Mouse (Mus musculus) bone marrow, adult 2 months (tissue): Measurements from ENCODE around the gene Gm8947. TPM values are rescaled to one million over a fixed set of nuclear protein-coding genes. Genes with fewer than 3 reads are reported as not detected.
"Not testable (repeated sequence)": the region's sequence is repeated elsewhere in the genome, so short reads cannot be mapped to it uniquely, and the experiment has no call there.

ENCODE experiments used
- H3K27ac ChIP-seq: fragments of 200-500 bp; 2 replicates; pipeline ENCODE4 v1.5.1; 2012; ENCODE audit warnings: low read depth, mild to moderate bottlenecking, control low read depth, inconsistent platforms, low read length; ENCODE audit not compliant: control insufficient read depth, poor library complexity, insufficient read depth
- H3K4me1 ChIP-seq: fragments of 200-500 bp; 2 replicates; pipeline ENCODE4 v1.6.1; 2011; ENCODE audit warnings: low read length; ENCODE audit not compliant: control insufficient read depth, insufficient read depth
- H3K4me3 ChIP-seq: fragments of 200-500 bp; replicated peaks from 2 replicates; pipeline ENCODE3; 2011; ENCODE audit warnings: mild to moderate bottlenecking, low read depth, low read length, control low read depth; ENCODE audit not compliant: control insufficient read depth
- CTCF ChIP-seq: fragments of 200-500 bp; IDR thresholded peaks from 2 replicates; pipeline ENCODE4 v1.5.1; 2011; ENCODE audit warnings: low read length, control low read depth; ENCODE audit not compliant: control insufficient read depth, insufficient read depth
- POLR2A ChIP-seq: fragments of 200-500 bp; IDR thresholded peaks from 2 replicates; pipeline ENCODE4 v1.6.1; 2011; ENCODE audit warnings: low read depth, mild to moderate bottlenecking, control low read depth, low read length, borderline replicate concordance; ENCODE audit not compliant: control insufficient read depth
- WGBS: fragments of 180-500 bp; shearing (Covaris S2); methylation state at CpG from one replicate; pipeline ENCODE4 v1.1.7; 2018; 5-methylcytosine and 5-hydroxymethylcytosine counted together
- polyA plus RNA-seq: library from polyadenylated mRNA; stranded (reverse); fragments of >200 nt; gene quantifications from 2 replicates; pipeline ENCODE4 v1.2.4, GENCODE M21; 2011; ENCODE audit warnings: low replicate concordance; ENCODE audit not compliant: missing spikeins, insufficient read depth, insufficient read length

Gene Gm8947
- polyA plus RNA-seq, 1 experiment = not detected

GRCm38 (mm10) chr1:151178505-151179083 is 13.6 kb upstream of the Gm8947 start:
- TF ChIP-seq CTCF (no peak), POLR2A (no peak)
- Histone ChIP-seq H3K4me1 (no peaks in the 10 kb centered on the region; the same call in 1 of the 2 replicates), H3K27ac (no peak overlapping the region), H3K4me3 (no peak overlapping the region)
- whole genome bisulfite sequencing = 89% methylated on average over 2 of the region's 2 CpGs

DNA sequence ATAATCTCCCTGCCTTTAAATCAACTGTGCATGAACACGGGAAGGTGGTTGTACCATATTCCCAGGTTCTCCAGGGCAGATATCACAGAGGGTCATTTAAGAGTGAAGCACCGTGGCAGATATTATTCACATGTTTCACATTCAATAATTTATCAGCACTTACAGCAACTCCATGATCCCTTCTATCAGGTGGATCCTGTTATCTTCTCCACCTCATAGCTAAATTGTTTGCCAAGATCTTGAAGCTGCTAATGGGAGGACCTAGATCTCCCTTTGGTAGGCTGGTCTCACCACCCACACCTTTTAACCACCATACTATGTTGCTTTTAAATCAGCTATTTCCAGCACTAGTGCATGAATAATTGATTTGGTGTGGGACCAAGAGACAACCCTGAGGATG is 12.0 kb upstream of the Gm8947 start:
- H3K27ac ChIP-seq = no peak overlapping the region
- no peaks in the 10 kb centered on the region; the same call in 1 of the 2 replicates for H3K4me1 ChIP-seq
- TF ChIP-seq POLR2A (no peak), CTCF (no peak)
- no peak overlapping the region for H3K4me3 ChIP-seq
- WGBS = 56% methylated on average over 2 of the region's 2 CpGs

GRCm38 (mm10) chr1:151182266-151182665 is 9.9 kb upstream of the Gm8947 start, which contains the start of gene Gm47985:
Gm47985 (plus strand) TSS chr1:151182537.
- H3K27ac ChIP-seq, H3K4me3 ChIP-seq, H3K4me1 ChIP-seq: not testable (repeated sequence)
- WGBS = no CpG with 5 or more reads among the region's 7 CpGs

- not testable (repeated sequence) for H3K4me1 ChIP-seq, H3K4me3 ChIP-seq, H3K27ac ChIP-seq
- WGBS = 79% methylated on average over 3 of the region's 3 CpGs
Observed at GRCm38 (mm10) chr1:151186186-151186585, 6.0 kb upstream of the Gm8947 start.

DNA sequence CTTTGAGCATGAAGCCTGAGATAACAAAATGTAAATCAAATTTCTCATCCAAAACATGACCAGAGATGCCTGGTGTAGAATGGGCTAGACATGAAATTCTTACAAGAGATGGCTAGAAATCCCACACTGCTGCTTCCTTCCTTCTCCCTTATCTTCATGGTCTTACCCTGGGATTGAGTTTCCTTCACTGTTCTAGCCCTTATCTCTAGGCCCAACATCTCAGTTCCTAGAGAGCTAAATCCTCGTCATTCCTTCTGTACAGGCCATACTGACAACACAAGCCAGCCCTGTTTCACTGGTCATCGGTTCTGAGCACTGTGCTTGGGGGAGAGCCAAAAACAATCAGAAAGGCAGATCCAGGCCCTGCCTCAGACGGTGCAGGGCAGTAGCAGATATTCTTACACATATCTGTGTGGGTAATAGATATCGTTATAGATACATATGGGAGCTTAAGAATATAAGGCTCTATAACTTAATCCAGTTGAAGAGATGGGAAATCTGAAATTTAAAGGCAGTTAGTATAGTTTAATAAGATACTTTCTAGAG is 5.2 kb upstream of the Gm8947 start:
- H3K4me3 ChIP-seq, H3K27ac ChIP-seq, H3K4me1 ChIP-seq: not testable (repeated sequence)
- WGBS = 79% methylated on average over 4 of the region's 4 CpGs

GRCm38 (mm10) chr1:151188469-151188868 is 3.7 kb upstream of the Gm8947 start:
- Histone ChIP-seq H3K4me1 (no peaks in the 10 kb centered on the region), H3K4me3 (no peak overlapping the region), H3K27ac (no peak overlapping the region)
- TF ChIP-seq POLR2A = no peak
- TF ChIP-seq CTCF = no peak
- WGBS = 78% methylated on average over 4 of the region's 4 CpGs

- not testable (repeated sequence) for H3K27ac ChIP-seq, H3K4me1 ChIP-seq, H3K4me3 ChIP-seq
- WGBS = 93% methylated on average over 15 of the region's 15 CpGs
Observed at GRCm38 (mm10) chr1:151192739-151193138, 563 bp downstream of the Gm8947 start.

DNA sequence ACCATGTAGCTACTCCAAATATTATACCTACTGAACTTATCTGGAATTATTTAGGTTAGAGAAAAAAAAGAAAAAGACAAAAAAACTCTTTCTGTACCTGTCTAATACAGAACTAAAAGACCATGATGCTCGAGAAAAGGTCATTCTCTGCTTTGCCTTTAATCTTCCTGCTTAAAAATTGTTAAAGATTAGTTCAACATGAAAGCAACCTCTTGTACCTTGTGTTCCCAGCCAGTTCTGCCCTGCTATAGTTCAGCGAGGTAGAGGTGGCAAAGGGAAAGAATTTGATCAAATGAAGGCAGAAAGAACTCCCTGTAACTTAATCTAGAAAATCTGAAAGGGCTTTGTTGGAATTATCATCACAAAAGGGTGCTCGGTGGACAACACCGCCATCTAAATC is 3.8 kb downstream of the Gm8947 start:
- H3K4me1 ChIP-seq, H3K27ac ChIP-seq, H3K4me3 ChIP-seq: not testable (repeated sequence)
- WGBS = 85% methylated on average over 4 of the region's 4 CpGs

DNA sequence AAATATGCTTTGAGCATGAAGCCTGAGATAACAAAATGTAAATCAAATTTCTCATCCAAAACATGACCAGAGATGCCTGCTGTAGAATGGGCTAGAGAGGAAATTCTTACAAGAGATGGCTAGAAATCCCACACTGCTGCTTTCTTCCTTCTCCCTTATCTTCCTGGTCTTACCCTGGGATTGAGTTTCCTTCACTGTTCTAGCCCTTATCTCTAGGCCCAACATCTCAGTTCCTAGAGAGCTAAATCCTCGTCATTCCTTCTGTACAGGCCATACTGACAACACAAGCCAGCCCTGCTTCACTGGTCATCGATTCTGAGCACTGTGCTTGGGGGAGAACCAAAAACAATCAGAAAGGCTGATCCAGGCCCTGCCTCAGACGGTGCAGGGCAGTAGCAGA is 4.5 kb downstream of the Gm8947 start:
- H3K27ac ChIP-seq, H3K4me1 ChIP-seq, H3K4me3 ChIP-seq: not testable (repeated sequence)
- WGBS = 78% methylated on average over 3 of the region's 3 CpGs

DNA sequence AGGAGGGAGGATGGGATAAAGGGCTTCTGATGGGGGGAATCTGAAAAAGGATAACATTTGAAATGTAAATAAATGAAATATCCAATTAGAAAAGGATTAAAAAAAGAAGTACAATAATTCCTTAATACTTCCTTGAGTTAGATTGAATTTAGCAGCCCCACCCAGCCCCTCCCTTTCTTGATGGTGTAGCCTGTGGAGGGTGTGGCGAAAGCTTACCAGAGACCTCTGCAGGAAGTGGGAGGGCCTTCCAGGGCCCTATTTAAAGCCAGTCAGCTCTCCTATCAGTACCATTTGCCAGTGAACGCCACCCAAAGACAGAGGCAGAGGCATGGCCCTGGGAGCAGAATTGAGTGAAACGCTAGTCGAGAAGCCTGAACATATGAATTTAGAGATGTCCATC is 5.9 kb downstream of the Gm8947 start, which contains the start of gene Gm47995:
Gm47995 (plus strand) TSS at position 329 of the 400 bp plus-strand sequence.
- H3K4me3 ChIP-seq, H3K4me1 ChIP-seq, H3K27ac ChIP-seq: not testable (repeated sequence)
- WGBS = 62% methylated on average over 4 of the region's 4 CpGs

GRCm38 (mm10) chr1:151200620-151201019 is 8.4 kb downstream of the Gm8947 start:
- H3K4me3 ChIP-seq, H3K27ac ChIP-seq, H3K4me1 ChIP-seq: not testable (repeated sequence)

GRCm38 (mm10) chr1:151202771-151203170 is 10.6 kb downstream of the Gm8947 start:
- not testable (repeated sequence) for H3K4me3 ChIP-seq, H3K4me1 ChIP-seq, H3K27ac ChIP-seq
- WGBS = 63% methylated on average over 4 of the region's 5 CpGs

- not testable (repeated sequence) for H3K4me3 ChIP-seq, H3K27ac ChIP-seq, H3K4me1 ChIP-seq
- WGBS = no CpG with 5 or more reads among the region's 6 CpGs
Observed at GRCm38 (mm10) chr1:151203818-151204217, 11.6 kb downstream of the Gm8947 start, which contains the start of gene 3110040M04Rik. 3110040M04Rik (plus strand) TSS chr1:151204121.
